Mouse (Mus musculus): ENCODE results near the gene Psmb2.
A peak's percentile ranks its signal among the peaks of the same experiment; 100 is the strongest.

Psmb2 gene

DNA sequence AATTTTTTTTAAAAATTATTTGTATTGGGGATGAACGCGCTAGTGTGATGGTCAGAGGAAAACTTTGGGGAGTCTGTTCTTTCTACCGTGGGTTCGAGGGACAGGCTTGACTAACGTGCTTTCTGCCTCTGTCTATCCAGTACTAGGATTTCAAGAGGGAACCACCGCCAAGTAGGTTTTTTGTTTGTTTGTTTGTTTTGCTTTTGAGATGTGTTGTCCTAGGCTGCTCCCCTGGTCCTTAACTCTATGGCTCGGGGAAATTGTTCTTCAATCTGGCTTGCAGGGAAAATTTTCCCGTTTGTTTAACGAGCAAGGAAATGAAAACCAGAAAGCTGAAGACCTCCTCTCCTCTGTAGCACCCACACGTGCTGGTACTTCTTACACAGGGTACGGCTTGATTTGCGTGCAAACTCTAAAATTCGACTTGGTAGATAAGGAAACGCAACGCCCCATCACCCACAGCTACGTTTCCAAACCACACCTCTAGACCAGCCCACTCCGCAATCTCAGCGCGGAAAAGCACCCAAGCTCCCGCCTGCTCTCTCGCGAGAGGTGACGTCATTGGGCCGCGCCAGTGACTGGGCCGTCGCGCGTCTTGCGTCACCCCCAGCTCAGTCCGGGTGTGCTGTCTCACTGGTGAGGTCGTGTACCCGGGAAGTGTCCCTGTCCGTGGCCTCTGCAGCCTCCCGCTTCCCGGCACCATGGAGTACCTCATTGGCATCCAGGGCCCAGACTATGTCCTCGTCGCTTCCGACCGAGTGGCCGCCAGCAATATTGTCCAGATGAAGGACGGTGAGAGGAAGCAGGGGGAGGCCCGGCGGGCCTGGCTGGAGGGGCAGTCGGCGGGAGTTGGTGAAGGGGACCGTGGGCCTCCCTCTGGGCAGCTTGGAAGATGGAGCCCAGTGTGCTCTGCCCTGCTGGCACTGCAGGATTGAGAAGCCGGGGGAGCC, at the start of gene Psmb2:
Gene Psmb2 (plus strand): TSS at position 577 of the 950 bp plus-strand sequence.
- peak; percentile 93 for DNase-seq (ENCODE audit: low read depth)

DNA sequence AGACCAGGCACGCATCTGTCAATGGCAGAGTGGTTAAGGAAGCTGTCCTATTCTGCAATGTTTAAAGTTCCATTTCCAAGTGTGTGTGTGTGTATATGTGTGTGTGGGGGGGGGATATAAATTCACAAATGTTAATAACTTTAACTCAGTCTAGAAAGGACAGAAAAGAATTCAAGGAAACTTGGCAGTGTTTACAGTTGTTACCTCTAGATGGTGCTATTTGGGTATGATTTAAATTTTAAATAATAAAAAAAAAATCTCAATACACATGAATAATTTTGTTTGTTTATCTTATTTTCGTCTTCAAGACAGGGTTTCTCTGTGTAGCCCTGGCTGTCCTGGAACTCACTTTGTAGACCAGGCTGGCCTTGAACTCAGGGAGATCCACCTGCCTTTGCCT, 45.5 kb upstream of the Psmb2 start:
- no peak for DNase-seq (ENCODE audit: low read depth)

DNA sequence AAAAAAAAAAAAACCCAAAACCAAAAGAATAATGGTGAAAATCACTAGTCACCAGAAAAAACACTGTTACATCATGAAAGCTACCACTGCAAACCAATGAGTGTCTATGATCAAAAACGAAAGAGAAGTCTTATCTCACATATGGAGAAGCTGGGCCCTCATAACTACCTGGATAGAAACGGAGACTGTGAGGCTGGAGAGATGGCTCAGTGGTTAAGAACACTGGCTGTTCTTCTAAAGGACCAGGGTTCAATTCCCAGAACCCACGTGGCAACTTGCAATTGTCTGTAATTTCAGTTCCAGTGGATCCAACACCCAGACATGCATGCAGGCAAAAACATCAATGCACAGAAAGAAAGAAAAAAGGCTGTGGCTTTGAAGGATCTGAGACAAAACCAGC, 44.8 kb upstream of the Psmb2 start:
- DNase-seq (ENCODE audit: low read depth), result no peak

DNA sequence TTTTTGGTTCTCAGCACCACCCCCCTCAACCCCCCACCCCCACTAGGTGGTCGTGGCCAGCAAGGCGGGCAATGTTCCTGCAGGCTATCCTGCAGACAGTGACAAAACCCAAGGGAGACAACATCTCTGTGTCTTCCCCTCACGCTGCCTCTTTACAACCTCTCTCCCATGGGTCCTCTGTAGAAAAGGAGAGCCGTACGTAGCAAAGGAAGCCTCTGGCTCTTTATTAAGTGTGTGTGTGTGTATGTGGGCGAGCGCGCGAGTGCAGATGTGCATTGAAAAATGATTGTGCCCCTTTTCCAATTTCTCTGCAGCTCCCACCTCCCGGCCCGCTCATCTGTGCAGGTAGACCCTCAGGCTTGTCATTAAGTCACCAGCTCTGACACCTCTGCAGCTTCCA, 41.1 kb upstream of the Psmb2 start:
- DNase-seq (ENCODE audit: low read depth), result no peak

GRCm38 (mm10) chr4:126637446-126637845, 40.0 kb upstream of the Psmb2 start:
- DNase-seq (ENCODE audit: low read depth), result no peak

DNA sequence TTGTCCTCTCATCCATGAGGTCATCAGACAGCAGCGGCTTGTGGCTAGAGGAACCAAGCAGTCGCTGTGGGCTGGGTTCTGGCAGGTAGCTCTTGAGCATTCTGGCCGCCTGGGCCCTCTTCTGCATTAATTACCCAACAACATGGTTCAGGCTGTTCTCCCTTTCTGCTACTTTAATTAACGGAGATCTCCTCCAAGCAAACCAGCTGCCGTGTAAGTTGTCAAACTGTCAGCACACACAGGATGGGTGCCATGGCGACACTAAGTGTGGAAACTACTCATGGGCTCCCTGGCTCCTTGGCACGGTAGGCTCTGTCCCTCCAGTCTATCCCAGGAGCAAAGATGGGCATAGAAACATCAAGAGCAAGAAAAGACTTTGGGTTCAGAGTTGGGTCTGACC, 38.1 kb upstream of the Psmb2 start:
- no peak for DNase-seq (ENCODE audit: low read depth)

DNA sequence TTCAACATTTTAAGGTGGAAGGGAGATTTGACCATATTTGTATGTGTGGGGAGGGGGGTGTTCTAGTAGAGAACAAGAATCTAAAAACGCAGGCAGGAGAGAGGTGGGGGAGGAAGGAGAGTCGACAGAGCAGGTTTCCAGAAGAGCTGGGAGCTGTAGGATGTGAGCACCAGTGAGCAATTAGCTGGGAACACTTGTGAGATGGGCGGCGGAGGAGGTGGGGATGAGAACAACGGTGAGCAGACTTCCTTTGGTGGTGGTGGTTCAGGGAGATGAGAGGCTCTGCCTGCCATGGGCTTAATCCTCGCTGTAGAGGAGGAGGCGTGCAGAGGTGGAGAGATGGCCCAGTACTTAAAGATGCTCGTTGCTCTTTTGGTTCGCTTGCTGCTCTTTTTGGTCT, 35.5 kb upstream of the Psmb2 start:
- no peak for DNase-seq (ENCODE audit: low read depth)

- DNase-seq (ENCODE audit: low read depth), result no peak
These were observed 33.6 kb upstream of the Psmb2 start for GRCm38 (mm10) chr4:126643815-126644214.

DNA sequence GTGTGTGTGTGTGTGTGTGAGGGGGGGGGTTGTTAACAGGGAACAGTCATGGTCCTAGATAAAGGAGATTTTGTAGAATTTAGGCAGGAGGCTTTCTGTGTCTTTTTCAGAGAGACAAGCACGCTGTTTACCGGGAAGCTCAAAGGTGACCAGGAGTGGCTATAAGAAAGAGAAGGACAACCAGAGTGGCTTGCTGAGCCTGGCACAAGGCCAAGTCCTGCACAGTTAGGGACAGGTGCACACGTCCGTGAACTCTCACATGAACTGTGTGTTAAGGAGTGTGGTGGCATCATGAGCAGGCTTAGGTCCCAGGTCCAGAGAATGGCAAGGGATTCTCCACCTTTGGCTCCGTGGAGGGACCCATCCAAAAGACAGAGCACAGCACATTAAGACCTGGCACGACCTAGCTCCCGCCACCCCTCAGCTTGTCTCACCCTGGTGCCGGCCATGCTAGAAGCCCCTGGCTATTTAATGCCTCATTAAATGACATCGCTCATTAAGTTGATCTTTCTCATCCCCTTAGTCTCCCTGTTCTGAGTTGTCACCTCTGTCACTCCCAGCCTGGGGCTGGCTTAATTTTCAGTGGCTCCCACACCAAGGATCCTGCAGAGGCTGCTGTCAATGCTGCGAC, 33.0 kb upstream of the Psmb2 start:
- DNase-seq (ENCODE audit: low read depth), result no peak

DNA sequence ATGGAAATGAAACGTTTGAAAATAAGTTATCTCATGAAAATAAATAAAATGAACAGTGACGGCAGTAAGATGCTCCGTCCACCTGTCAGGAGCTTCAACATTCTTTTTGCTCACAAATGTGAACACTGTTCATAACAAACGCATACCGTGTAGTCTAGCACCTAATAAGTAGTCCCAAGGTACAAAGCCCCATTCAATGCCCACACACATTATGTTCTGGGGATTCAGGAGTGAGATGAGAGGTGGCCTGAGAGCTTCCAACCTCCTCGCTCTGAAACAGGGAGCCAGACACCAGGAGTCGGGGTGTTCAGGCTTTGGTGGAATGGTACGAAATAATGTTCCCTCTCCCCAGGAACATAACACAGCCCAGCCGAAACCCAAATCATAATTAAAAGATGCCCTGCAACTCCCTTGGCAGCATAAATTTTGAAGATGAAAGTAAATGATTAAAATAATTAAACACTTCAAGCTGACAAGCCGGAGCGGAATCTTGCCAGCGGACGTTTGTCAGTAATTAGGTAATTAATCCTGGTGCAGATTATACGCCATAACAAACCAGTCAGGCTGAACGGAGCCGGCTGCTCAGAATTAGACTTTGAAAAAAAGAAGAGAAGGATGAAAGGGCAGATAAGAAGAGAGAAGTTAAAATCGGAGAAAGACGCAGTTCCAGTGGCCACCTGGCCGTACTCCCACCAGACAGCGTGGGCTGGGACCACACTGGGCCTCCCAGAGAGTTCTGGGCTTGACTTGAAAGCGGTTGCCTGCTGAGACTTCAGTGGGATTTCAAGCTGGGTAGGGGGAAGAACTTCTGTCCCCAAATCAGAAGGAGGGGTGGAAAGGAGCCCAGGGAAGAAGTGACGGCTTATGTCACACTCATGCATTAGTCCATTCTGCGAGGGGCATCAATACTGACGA, 29.2 kb upstream of the Psmb2 start:
- no peak for DNase-seq (ENCODE audit: low read depth)

GRCm38 (mm10) chr4:126653148-126653547, 24.3 kb upstream of the Psmb2 start:
- no peak for DNase-seq (ENCODE audit: low read depth)

GRCm38 (mm10) chr4:126655356-126655755, 22.1 kb upstream of the Psmb2 start:
- DNase-seq (ENCODE audit: low read depth), result no peak

- no peak for DNase-seq (ENCODE audit: low read depth)
These were observed 16.2 kb upstream of the Psmb2 start for GRCm38 (mm10) chr4:126661249-126661648.

GRCm38 (mm10) chr4:126667075-126667474, 10.4 kb upstream of the Psmb2 start:
- no peak for DNase-seq (ENCODE audit: low read depth)

DNA sequence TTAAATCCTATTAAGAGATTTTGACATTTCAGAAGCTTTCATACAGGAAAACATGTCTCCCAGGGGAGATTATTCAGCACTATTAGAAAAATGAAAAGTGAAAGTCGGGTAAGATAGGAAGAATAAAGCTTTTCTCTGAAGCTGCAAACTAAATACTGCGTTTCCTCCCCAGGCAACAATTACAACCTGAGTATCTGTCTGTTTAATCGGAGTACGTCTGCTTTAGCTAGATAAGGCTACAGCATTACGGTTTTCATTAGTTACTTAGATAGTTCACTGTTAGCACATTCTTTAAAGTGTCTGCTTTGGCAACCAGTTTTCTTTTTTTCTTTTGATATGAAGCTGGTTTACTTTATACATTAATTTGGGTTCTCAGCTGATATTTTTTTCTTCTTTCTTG, 4.9 kb downstream of the Psmb2 start:
- no peak for DNase-seq (ENCODE audit: low read depth)

- no peak for DNase-seq (ENCODE audit: low read depth)
These were observed 5.7 kb downstream of the Psmb2 start for GRCm38 (mm10) chr4:126683084-126683483.

- DNase-seq (ENCODE audit: low read depth), result no peak
These were observed 12.0 kb downstream of the Psmb2 start for GRCm38 (mm10) chr4:126689457-126689856.

DNA sequence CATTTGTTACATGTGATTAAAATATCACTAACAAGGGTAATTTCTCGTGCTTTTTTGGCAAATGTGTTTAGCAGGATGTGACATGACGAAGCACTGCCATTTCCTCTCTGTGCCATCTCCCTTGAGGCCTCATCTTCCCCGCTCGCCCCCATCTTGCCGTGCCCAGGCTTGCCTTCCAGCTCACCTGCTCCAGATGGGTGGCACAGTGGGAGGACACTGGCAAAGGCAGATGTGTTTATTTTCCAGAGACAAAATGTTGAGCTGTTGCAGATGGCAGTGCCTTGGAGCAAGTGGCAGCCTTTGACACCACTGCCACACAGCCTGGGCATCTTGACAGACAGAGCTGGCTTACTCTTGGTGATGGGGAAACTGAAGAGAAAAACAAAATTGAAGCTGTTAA, 15.6 kb downstream of the Psmb2 start:
- no peak for DNase-seq (ENCODE audit: low read depth)

- DNase-seq (ENCODE audit: low read depth), result no peak
These were observed 19.5 kb downstream of the Psmb2 start for GRCm38 (mm10) chr4:126696908-126697307.

DNA sequence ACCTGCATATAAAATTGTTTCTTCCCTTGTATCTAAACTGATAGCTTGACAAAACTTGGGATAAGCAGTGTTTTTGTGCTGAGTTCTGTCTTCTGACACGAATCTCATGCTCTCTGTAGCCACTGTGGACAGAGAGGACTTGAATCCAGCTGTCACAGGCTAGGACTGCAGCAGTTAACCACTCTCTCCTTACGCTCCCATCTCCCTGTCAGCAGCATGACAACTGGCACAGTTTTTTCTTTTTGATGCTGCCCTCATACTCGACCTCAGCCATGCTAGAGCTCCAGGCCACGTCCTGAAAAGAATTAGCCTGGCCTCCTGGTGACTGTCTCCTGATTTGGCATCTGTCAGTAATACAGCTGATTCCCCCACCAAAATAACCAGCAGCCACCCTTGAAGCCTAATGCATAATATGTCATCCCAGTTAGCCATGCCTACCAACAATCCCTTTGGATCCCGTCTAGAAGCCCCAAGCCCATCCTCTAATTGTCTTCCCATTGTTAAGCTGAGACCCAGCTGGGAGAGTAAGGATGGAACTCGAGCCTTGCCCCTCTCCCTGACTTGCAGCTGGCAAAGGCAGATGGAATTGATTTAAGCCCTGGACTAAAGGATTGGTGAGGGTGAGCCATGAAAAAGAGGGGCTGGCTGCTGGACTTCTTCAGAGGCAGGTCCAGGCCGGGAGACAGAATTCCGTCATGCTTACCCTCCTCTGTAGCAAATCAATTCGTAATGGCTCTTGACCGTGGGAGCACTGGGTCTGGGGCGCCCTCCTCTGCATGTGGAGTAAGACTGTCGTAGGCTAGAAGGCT, 29.4 kb downstream of the Psmb2 start:
- no peak for DNase-seq (ENCODE audit: low read depth)

DNA sequence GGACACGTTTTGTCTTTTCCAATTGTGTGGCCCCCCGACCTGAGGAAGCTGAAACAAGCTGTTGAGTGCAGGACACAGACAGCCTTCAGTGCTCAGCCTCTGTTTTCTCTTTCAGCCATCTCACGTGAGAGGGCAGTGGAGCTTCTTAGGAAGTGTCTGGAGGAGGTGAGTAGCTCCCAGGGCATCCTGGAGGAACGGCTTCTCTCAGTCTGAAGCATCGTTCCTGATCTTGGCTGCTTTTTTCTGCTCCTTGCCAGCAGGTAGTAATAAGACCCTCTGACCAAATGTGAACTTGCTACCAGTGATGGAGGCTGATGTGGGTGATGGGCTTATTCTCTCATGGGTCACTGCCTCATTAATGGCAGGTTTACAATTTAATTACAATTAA, 30.0 kb downstream of the Psmb2 start:
- DNase-seq (ENCODE audit: low read depth), result no peak

GRCm38 (mm10) chr4:126732111-126732510, 54.7 kb downstream of the Psmb2 start:
- no peak for DNase-seq (ENCODE audit: low read depth)

Measured in fibroblast of lung, adult 2 months (primary cell).